ENCODE assay signal across 8 mouse cellular contexts in the genomic region with DNA sequence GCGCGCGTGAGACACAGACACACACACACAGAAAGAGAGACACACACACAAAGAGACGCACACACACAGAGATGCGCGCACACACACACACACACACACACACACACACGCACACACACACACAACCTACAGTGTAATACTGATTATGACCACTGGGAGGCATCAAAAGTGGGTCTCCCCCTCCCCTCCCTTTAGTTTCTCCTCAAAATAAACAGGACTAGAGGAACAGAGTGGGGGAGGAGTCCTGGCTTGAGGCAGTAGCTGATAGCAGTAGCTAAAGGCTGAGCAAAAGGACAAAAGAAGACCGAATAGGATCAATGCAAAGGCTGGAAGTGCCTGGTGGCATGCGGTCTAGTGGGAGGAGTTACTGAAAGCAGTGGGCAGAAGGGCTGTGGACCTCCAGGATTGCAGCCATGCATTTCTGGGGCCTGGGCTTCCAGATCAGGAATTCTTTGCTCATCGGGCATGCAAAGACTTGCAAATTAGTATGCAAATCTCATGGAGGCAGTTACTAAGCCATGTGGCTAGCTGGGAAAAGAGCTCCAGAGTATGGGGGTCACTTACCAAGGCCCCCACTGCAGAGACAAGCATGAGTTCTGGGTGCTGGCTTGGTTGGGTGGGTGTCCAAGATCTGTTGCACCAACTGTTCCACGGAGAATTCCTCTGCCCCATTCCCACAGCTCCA. TPM values are rescaled to one million over a fixed set of nuclear protein-coding genes. Genes with fewer than 3 reads are reported as not detected.
DNase-seq lines count a peak whose midpoint lies in the region; ATAC-seq lines count a peak whose summit lies in the region.

No protein-coding gene starts in this region.

- no peak overlapping the region for H3K4me3 ChIP-seq in liver, embryonic 13.5 days (replicated peaks)

- peak; percentile 47 to 64 for DNase-seq in frontal cortex, postnatal 10 days (ENCODE audit: low spot score in 2 of 2)
- no peak for DNase-seq in frontal cortex, postnatal 25 days (ENCODE audit: low spot score in 2 of 2)
- peak; percentile 37 for DNase-seq in thymus, postnatal 14 days
- DNase-seq in thymus, postnatal 36 days: no peak
- no peak for DNase-seq in liver, embryonic 13.5 days
- DNase-seq in retina, embryonic 14.5 days (ENCODE audit: low spot score): peak; percentile 84
- DNase-seq in ovary, postnatal 36 days (ENCODE audit: low spot score): no peak

- no peak overlapping the region for H3K4me2 ChIP-seq in liver, embryonic 13.5 days

- ATAC-seq in granulocyte monocyte progenitor cell, adult 5-6 weeks (replicated peaks; ENCODE audit: poor library complexity, severe bottlenecking): 0 out of 2 replicates have a peak, but pooled peaks have one; percentile 15
- peak; percentile 15; the same call in 1 of the 2 replicates for ATAC-seq in liver, embryonic 13.5 days (ENCODE audit: low read depth)

- no peaks in the 10 kb centered on the region for H3K9me3 ChIP-seq in liver, embryonic 13.5 days (replicated peaks)

- no peak overlapping the region for H3K9ac ChIP-seq in liver, embryonic 13.5 days

- peaks cover 30% of the 10 kb centered on the region for H3K36me3 ChIP-seq in liver, embryonic 13.5 days

- peaks cover 42% of the 10 kb centered on the region for H3K4me1 ChIP-seq in liver, embryonic 13.5 days (replicated peaks)

- 51% methylated on average over 11 of the region's 11 CpGs for WGBS in liver, embryonic 13.5 days (ENCODE audit: insufficient replicate concordance)

- H3K27me3 ChIP-seq in liver, embryonic 13.5 days: no peaks in the 10 kb centered on the region

- H3K27ac ChIP-seq in liver, embryonic 13.5 days: peak overlapping the region; percentile 24

RNA-seq across cellular contexts. Expression of gene Camta2, which starts 5.9 kb away (rescaled TPM):
- total RNA-seq in granulocyte monocyte progenitor cell, adult 5-6 weeks (2014; fragmentation: Nextera tagmentation): 18.7 and 25.2 TPM in 2 replicates
- total RNA-seq in granulocyte monocyte progenitor cell, adult 5-6 weeks (2017): 1.5 and 3.0 TPM in 2 replicates
- 2.8 and 3.6 TPM in 2 replicates for polyA plus RNA-seq in liver, embryonic 13.5 days (2015; fragmentation: Nextera tagmentation; extraction: Ambion mirVana)

RNA-seq across cellular contexts. Expression of gene Spag7, which starts 12.8 kb away (rescaled TPM):
- total RNA-seq in granulocyte monocyte progenitor cell, adult 5-6 weeks (2014; fragmentation: Nextera tagmentation): 91.0 and 130 TPM in 2 replicates
- total RNA-seq in granulocyte monocyte progenitor cell, adult 5-6 weeks (2017): 46.8 and 49.8 TPM in 2 replicates
- 69.2 and 72.4 TPM in 2 replicates for polyA plus RNA-seq in liver, embryonic 13.5 days (2015; fragmentation: Nextera tagmentation; extraction: Ambion mirVana)

RNA-seq across cellular contexts. Expression of gene Inca1, which starts 17.9 kb away (rescaled TPM):
- not detected in 2 replicates for total RNA-seq in granulocyte monocyte progenitor cell, adult 5-6 weeks (2014; fragmentation: Nextera tagmentation)
- total RNA-seq in granulocyte monocyte progenitor cell, adult 5-6 weeks (2017): not detected in 2 replicates
- polyA plus RNA-seq in liver, embryonic 13.5 days (2015; fragmentation: Nextera tagmentation; extraction: Ambion mirVana): 1.2 and 1.3 TPM in 2 replicates

RNA-seq across cellular contexts. Expression of gene Kif1c, which starts 18.3 kb away (rescaled TPM):
- total RNA-seq in granulocyte monocyte progenitor cell, adult 5-6 weeks (2014; fragmentation: Nextera tagmentation): 3.6 and 8.3 TPM in 2 replicates
- 4.5 and 5.7 TPM in 2 replicates for total RNA-seq in granulocyte monocyte progenitor cell, adult 5-6 weeks (2017)
- polyA plus RNA-seq in liver, embryonic 13.5 days (2015; fragmentation: Nextera tagmentation; extraction: Ambion mirVana): 0.58 and 0.73 TPM in 2 replicates

RNA-seq across cellular contexts. Expression of gene Eno3, which starts 25.0 kb away (rescaled TPM):
- 14.9 and 18.9 TPM in 2 replicates for total RNA-seq in granulocyte monocyte progenitor cell, adult 5-6 weeks (2014; fragmentation: Nextera tagmentation)
- total RNA-seq in granulocyte monocyte progenitor cell, adult 5-6 weeks (2017): 4.5 and 5.9 TPM in 2 replicates
- polyA plus RNA-seq in liver, embryonic 13.5 days (2015; fragmentation: Nextera tagmentation; extraction: Ambion mirVana): 5.5 and 6.7 TPM in 2 replicates

Comparison
In these comparisons a context has a peak if more than half of its experiments do, and no peak if none do; other contexts are left out.
1. DNase-seq: peak in frontal cortex, postnatal 10 days (2 of 2), thymus, postnatal 14 days (single experiment) and retina, embryonic 14.5 days (single experiment); none in frontal cortex, postnatal 25 days (0 of 2), thymus, postnatal 36 days (0 of 2), liver, embryonic 13.5 days (single experiment) and ovary, postnatal 36 days (single experiment).